Mouse (Mus musculus) liver, embryonic 15.5 days (tissue): ENCODE data around the gene 2010111I01Rik. TPM values are rescaled to one million over a fixed set of nuclear protein-coding genes. Genes with fewer than 3 reads are reported as not detected.

Source experiments
- ATAC-seq: fragments of 200-750 bp; cut with Nextera tagmentation; 2 replicates; pipeline ENCODE4 v1.8.0; 2017; ENCODE audit warnings: moderate number of reproducible peaks, mild to moderate bottlenecking, moderate library complexity; ENCODE audit not compliant: insufficient read depth
- H3K27ac ChIP-seq: fragments of 300-500 bp; sonication (generic); replicated peaks from 2 replicates; pipeline ENCODE4 v1.5.1; 2015; ENCODE audit warnings: mild to moderate bottlenecking, inconsistent platforms
- H3K27me3 ChIP-seq: fragments of 300-500 bp; sonication (generic); 2 replicates; pipeline ENCODE4 v1.6.1; 2015; ENCODE audit warnings: mild to moderate bottlenecking, inconsistent platforms
- H3K36me3 ChIP-seq: fragments of 300-500 bp; sonication (generic); replicated peaks from 2 replicates; pipeline ENCODE4 v1.6.1; 2015; ENCODE audit warnings: moderate library complexity, mild to moderate bottlenecking, inconsistent platforms
- H3K4me1 ChIP-seq: fragments of 300-500 bp; sonication (generic); replicated peaks from 2 replicates; pipeline ENCODE4 v1.6.1; 2015; ENCODE audit warnings: inconsistent platforms
- H3K4me2 ChIP-seq: fragments of 300-500 bp; sonication (generic); 2 replicates; pipeline ENCODE4 v1.6.1; 2015; ENCODE audit warnings: moderate library complexity, mild to moderate bottlenecking, inconsistent platforms
- H3K4me3 ChIP-seq: fragments of 300-500 bp; sonication (generic); replicated peaks from 2 replicates; pipeline ENCODE4 v1.5.1; 2015; ENCODE audit warnings: mild to moderate bottlenecking, inconsistent platforms
- H3K9ac ChIP-seq: fragments of 300-500 bp; sonication (generic); 2 replicates; pipeline ENCODE4 v1.6.1; 2015; ENCODE audit warnings: moderate library complexity, mild to moderate bottlenecking, inconsistent platforms
- H3K9me3 ChIP-seq: fragments of 300-500 bp; sonication (generic); replicated peaks from 2 replicates; pipeline ENCODE4 v1.6.1; 2016; ENCODE audit warnings: inconsistent platforms
- WGBS: fragments of 180-500 bp; shearing (Covaris S2); methylation state at CpG from one replicate; pipeline ENCODE4 v1.1.7; 2015; ENCODE audit warnings: mixed read lengths; ENCODE audit not compliant: insufficient replicate concordance; 5-methylcytosine and 5-hydroxymethylcytosine counted together
- polyA plus RNA-seq: library from polyadenylated mRNA; unstranded; fragments of >200 nt; fragmentation: Nextera tagmentation; extraction: Ambion mirVana; gene quantifications from 2 replicates; pipeline ENCODE4 v1.2.1, GENCODE M21; 2015

The 2010111I01Rik gene
- polyA plus RNA-seq, 1 experiment from 2014 or later = 14.6 TPM

- Histone ChIP-seq H3K4me2 (no peak overlapping the region), H3K4me1 (peaks cover 22% of the 10 kb centered on the region), H3K9me3 (no peaks in the 10 kb centered on the region), H3K27ac (no peak overlapping the region), H3K36me3 (no peaks in the 10 kb centered on the region), H3K9ac (no peak overlapping the region), H3K4me3 (no peak overlapping the region), H3K27me3 (no peaks in the 10 kb centered on the region)
- 39% methylated on average over 3 of the region's 3 CpGs for WGBS
- no peak for ATAC-seq
Measured at GRCm38 (mm10) chr13:63117495-63118184, 152.9 kb downstream of the 2010111I01Rik start.

GRCm38 (mm10) chr13:63118682-63119081 is 154.0 kb downstream of the 2010111I01Rik start:
- no peaks in the 10 kb centered on the region for H3K36me3 ChIP-seq
- H3K4me1 ChIP-seq = peaks cover 15% of the 10 kb centered on the region
- no peaks in the 10 kb centered on the region for H3K9me3 ChIP-seq
- no peak overlapping the region for H3K27ac ChIP-seq
- H3K4me2 ChIP-seq = no peak overlapping the region
- no peaks in the 10 kb centered on the region for H3K27me3 ChIP-seq
- no peak for ATAC-seq
- 64% methylated on average over 3 of the region's 3 CpGs for WGBS
- H3K9ac ChIP-seq = no peak overlapping the region
- no peak overlapping the region for H3K4me3 ChIP-seq

DNA sequence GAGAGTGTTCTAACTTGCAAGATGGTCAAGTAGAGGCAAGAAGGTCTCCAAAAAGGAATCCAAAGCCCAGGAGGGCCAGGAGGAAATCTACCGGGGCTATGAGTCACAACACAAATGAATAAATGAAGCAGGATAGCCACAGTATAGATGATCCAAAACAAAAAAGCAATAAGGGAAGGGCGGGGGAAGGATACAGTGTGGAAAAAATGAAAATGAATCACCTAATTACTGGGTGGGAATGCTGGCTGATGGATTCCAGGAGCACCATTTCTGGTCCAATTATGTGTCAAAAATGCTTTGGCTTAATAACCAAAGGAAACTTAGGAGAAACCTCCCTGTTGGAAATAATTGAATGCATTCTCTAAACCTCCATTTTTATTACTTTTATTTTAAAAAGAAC is 155.6 kb downstream of the 2010111I01Rik start:
- Histone ChIP-seq H3K4me2 (no peak overlapping the region), H3K27me3 (no peaks in the 10 kb centered on the region), H3K4me3 (no peak overlapping the region), H3K4me1 (0 out of 2 replicates have a peak, but pooled peaks cover 1% of the 10 kb centered on the region), H3K9me3 (no peaks in the 10 kb centered on the region), H3K27ac (no peak overlapping the region), H3K9ac (no peak overlapping the region), H3K36me3 (no peaks in the 10 kb centered on the region)
- WGBS = 65% methylated on average over 2 of the region's 2 CpGs
- ATAC-seq = no peak

GRCm38 (mm10) chr13:63121747-63122146 is 157.1 kb downstream of the 2010111I01Rik start:
- no peak overlapping the region for H3K9ac ChIP-seq
- no peaks in the 10 kb centered on the region for H3K36me3 ChIP-seq
- H3K27ac ChIP-seq = no peak overlapping the region
- WGBS = 73% methylated on average over 4 of the region's 4 CpGs
- H3K4me2 ChIP-seq = no peak overlapping the region
- no peak overlapping the region for H3K4me3 ChIP-seq
- no peaks in the 10 kb centered on the region for H3K9me3 ChIP-seq
- no peaks in the 10 kb centered on the region for H3K4me1 ChIP-seq
- H3K27me3 ChIP-seq = no peaks in the 10 kb centered on the region
- ATAC-seq = no peak

GRCm38 (mm10) chr13:63126206-63126605 is 161.5 kb downstream of the 2010111I01Rik start:
- H3K4me1 ChIP-seq = no peaks in the 10 kb centered on the region
- H3K9me3 ChIP-seq = no peaks in the 10 kb centered on the region
- no peaks in the 10 kb centered on the region for H3K27me3 ChIP-seq
- WGBS = 42% methylated on average over 3 of the region's 3 CpGs
- no peak overlapping the region for H3K27ac ChIP-seq
- H3K36me3 ChIP-seq = no peaks in the 10 kb centered on the region
- H3K4me2 ChIP-seq = no peak overlapping the region
- ATAC-seq = no peak
- H3K9ac ChIP-seq = no peak overlapping the region
- H3K4me3 ChIP-seq = no peak overlapping the region

GRCm38 (mm10) chr13:63127516-63127915 is 162.8 kb downstream of the 2010111I01Rik start:
- no peaks in the 10 kb centered on the region for H3K4me1 ChIP-seq
- no peak for ATAC-seq
- H3K27ac ChIP-seq = no peak overlapping the region
- WGBS = 65% methylated on average over 1 of the region's 1 CpGs
- H3K4me3 ChIP-seq = no peak overlapping the region
- H3K4me2 ChIP-seq = no peak overlapping the region
- H3K36me3 ChIP-seq = no peaks in the 10 kb centered on the region
- H3K27me3 ChIP-seq = no peaks in the 10 kb centered on the region
- H3K9me3 ChIP-seq = no peaks in the 10 kb centered on the region
- H3K9ac ChIP-seq = no peak overlapping the region

DNA sequence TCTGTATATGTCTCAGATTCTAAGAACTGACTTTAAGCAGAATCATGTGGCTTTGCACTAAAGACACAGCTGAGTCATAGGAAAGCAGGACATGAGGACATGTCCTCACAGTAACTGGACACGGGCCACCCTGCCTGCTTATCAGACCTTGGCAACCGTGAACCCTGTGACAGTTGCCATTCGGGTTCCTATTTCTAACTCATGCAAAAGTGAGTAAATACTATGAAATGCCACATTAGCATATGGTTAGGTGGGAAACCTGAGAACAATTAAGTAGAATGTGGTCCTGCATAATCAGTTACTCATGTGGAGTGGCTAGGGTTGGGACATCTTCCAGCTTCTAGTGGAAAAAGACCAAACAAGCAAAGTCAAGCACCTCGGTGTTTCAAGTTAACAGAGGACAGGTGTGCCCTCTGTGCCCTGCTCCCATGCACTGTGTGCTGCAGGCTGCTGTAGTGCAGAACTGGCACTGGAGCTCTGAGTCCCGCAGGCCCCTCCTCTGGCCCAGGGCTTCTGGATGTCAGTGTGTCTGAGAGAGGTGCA is 170.3 kb downstream of the 2010111I01Rik start:
- Histone ChIP-seq H3K4me2 (no peak overlapping the region), H3K4me1 (no peaks in the 10 kb centered on the region), H3K36me3 (no peaks in the 10 kb centered on the region), H3K9ac (no peak overlapping the region), H3K27ac (no peak overlapping the region), H3K4me3 (no peak overlapping the region), H3K27me3 (no peaks in the 10 kb centered on the region), H3K9me3 (no peaks in the 10 kb centered on the region)
- no peak for ATAC-seq
- 60% methylated on average over 5 of the region's 5 CpGs for WGBS

DNA sequence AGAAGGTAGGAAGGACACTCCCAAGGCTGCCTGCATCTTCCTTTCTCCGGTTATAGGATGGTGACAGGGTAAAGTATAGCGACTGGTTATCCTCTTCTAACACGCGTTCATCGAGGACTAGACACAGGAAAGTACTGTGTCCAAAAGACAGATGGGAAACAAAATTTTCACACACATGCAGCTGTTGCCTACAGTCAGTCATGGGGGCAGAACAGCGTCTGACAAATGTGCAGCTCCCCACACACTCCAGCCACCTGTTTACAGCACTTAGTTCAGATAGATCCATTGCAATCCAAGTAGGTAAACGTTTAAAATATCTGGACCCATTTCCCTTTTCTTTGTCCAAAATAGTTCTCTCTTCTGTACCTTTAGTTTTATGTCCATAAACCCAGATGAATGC is 171.3 kb downstream of the 2010111I01Rik start:
- Histone ChIP-seq H3K4me2 (no peak overlapping the region), H3K4me3 (no peak overlapping the region), H3K9me3 (no peaks in the 10 kb centered on the region), H3K9ac (no peak overlapping the region), H3K27me3 (no peaks in the 10 kb centered on the region), H3K36me3 (no peaks in the 10 kb centered on the region), H3K4me1 (no peaks in the 10 kb centered on the region), H3K27ac (no peak overlapping the region)
- no peak for ATAC-seq
- WGBS = 73% methylated on average over 7 of the region's 7 CpGs

GRCm38 (mm10) chr13:63136775-63137174 is 172.1 kb downstream of the 2010111I01Rik start:
- ATAC-seq = no peak

DNA sequence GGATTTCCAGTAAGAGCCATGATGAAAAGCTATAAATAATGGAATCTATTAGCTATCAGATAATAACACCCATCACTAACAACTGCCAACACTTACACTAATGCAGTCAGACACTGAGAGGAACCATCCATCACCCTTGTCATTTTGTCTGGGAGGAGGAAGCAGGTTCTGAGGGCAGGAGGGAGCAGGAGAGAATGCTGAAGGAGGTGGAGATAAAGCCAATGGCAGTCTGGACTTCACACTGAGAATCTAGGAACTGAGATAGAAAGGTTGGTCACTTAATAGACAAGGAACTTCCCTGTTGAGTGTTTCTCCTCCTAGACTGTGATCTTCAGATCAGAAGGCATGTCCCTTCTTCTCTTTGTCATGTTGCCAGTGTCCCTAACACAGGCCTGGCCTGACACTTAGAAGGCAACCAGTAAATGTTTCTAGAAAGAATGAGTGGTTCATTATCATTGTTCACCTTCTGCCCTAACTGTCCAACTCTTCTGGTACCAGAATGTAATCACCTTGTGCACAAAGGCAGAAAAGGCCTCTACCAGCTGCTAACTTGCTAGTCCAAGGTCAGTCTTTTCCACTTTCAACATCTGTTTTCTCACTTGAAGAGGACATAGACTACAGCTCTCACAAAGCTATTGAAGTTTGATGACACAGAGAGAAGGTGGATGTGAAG is 173.8 kb downstream of the 2010111I01Rik start:
- no peak overlapping the region for H3K9ac ChIP-seq
- no peaks in the 10 kb centered on the region for H3K27me3 ChIP-seq
- no peak overlapping the region for H3K27ac ChIP-seq
- no peaks in the 10 kb centered on the region for H3K4me1 ChIP-seq
- no peak for ATAC-seq
- no peaks in the 10 kb centered on the region for H3K36me3 ChIP-seq
- H3K4me3 ChIP-seq = no peak overlapping the region
- no peaks in the 10 kb centered on the region for H3K9me3 ChIP-seq
- H3K4me2 ChIP-seq = no peak overlapping the region

More at GRCm38 (mm10) chr13:63136775-63137174, 172.1 kb downstream of the 2010111I01Rik start:
- Histone ChIP-seq H3K4me3 (no peak overlapping the region), H3K9ac (no peak overlapping the region), H3K27me3 (no peaks in the 10 kb centered on the region), H3K4me1 (no peaks in the 10 kb centered on the region), H3K36me3 (no peaks in the 10 kb centered on the region), H3K27ac (no peak overlapping the region), H3K9me3 (no peaks in the 10 kb centered on the region), H3K4me2 (no peak overlapping the region)
- 54% methylated on average over 1 of the region's 1 CpGs for WGBS

- no peak overlapping the region for H3K27ac ChIP-seq
- no peaks in the 10 kb centered on the region for H3K27me3 ChIP-seq
- ATAC-seq = no peak
- no peaks in the 10 kb centered on the region for H3K36me3 ChIP-seq
- 70% methylated on average over 10 of the region's 10 CpGs for WGBS
- no peak overlapping the region for H3K9ac ChIP-seq
- no peaks in the 10 kb centered on the region for H3K4me1 ChIP-seq
- no peak overlapping the region for H3K4me2 ChIP-seq
- H3K4me3 ChIP-seq = no peak overlapping the region
- H3K9me3 ChIP-seq = no peaks in the 10 kb centered on the region
Measured at GRCm38 (mm10) chr13:63139463-63140226, 175.0 kb downstream of the 2010111I01Rik start.
